Mouse (Mus musculus) heart, postnatal 0 days (tissue): ENCODE data around the gene E330021D16Rik.

Experiments used
- CTCF ChIP-seq: IDR thresholded peaks from 2 replicates; pipeline ENCODE4 v1.5.1; 2016; ENCODE audit warnings: antibody characterized with exemption, control low read depth, low read depth
- EP300 ChIP-seq: IDR thresholded peaks from 2 replicates; pipeline ENCODE4 v1.6.1; 2016; ENCODE audit warnings: antibody characterized with exemption, low read depth

DNA sequence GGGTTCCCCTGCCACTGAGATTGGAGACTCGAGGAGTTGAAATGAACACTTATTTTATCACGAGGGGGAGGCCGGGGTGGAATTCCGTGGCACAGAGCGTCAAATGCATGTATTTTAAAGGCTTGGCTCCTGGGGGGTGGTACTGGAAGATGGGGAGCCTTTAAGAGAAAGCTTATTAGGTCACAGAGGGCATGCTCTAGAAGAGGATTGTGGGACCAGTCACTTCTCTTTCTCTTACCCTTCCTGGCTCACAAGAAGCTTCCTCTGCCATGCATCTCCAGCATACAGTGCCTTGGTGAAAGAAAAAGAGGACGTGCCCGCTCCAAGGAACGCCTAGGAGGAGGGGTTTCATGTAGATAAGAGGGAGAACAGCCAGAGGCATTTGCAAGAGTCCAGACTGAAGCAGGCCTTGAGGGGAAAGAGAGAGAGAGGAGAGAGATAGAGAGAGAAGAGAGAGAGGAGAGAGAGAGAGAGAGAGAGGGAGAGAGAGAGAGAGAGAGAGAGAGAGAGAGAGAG is 3.0 kb upstream of the E330021D16Rik start:
- TF ChIP-seq CTCF, result no peak
- no peak for TF ChIP-seq EP300
